Mouse (Mus musculus): Measurements from ENCODE around the gene Rsph3b. TPM values are rescaled to one million over a fixed set of nuclear protein-coding genes. Genes with fewer than 3 reads are reported as not detected.
A peak's percentile ranks its signal among the peaks of the same experiment; 100 is the strongest.

The Rsph3b gene
- total RNA-seq, 2 experiments from 2014 or later = 29.2 to 34.0 TPM

- no peak for DNase-seq (ENCODE audit: extremely low spot score in 1 of 2, low spot score in 1 of 2)
Observed at GRCm38 (mm10) chr17:6866576-6866975, 81.9 kb downstream of the Rsph3b start.

- DNase-seq (ENCODE audit: extremely low spot score in 1 of 2, low spot score in 1 of 2) = no peak
Observed at GRCm38 (mm10) chr17:6865580-6865979, 82.9 kb downstream of the Rsph3b start.

DNA sequence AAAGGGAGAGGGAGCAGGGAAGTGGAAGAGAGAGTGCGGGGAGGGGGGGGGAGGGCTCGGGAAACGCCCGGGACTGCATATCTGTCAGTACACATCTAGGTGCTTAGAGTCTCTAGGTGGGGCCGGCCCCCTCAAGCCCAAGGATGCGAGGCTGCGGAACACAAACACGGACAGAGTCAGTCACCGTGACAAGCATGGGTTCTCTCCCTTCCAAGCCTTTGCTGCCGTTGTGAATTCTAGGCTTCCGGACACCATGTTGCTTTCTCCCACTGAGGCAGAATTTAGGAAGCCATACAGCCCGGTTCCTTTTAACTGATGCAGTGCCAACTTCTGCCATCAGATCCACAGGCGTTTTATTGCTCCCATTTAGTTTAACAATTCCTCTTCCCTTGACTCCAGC is 83.6 kb downstream of the Rsph3b start:
- DNase-seq (ENCODE audit: extremely low spot score in 1 of 2, low spot score in 1 of 2) = no peak

- no peak for DNase-seq (ENCODE audit: extremely low spot score in 1 of 2, low spot score in 1 of 2)
Observed at GRCm38 (mm10) chr17:6863521-6863920, 85.0 kb downstream of the Rsph3b start.

DNA sequence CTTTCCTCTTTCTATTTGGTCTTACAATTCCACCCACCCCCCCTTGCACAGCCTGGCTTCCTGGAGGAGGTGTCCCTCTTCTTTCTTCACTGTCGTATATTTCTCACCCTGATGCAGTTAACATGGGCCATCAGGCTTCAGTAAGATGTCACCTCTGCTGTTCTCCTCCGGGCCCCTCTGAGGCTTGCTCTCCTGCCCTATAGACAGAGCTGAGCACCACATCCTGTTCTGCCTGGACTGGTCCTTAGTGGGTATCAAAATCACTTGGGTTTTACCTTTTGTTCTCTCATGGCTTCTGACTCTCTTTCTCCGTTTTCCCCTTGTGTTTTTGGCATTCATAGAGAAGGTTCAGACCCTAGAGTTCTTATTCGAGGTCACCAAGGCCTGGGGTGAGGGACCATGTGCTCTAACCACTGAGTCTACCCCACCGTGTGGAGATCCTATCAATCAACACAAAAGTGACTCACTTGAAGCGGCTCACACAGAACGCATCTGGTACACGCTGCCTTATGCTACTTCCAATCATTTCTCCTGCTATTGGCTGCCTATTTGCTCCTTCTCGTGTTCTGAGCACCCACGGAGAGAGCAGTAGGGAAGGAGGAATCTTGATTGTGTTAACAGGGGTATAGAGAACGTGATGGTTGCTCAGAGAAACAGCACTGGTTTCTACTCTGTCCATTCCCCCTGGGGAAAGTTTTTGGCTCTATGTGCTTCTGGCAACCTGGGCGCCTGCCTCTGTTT is 86.3 kb downstream of the Rsph3b start:
- DNase-seq (ENCODE audit: extremely low spot score in 1 of 2, low spot score in 1 of 2) = no peak

DNA sequence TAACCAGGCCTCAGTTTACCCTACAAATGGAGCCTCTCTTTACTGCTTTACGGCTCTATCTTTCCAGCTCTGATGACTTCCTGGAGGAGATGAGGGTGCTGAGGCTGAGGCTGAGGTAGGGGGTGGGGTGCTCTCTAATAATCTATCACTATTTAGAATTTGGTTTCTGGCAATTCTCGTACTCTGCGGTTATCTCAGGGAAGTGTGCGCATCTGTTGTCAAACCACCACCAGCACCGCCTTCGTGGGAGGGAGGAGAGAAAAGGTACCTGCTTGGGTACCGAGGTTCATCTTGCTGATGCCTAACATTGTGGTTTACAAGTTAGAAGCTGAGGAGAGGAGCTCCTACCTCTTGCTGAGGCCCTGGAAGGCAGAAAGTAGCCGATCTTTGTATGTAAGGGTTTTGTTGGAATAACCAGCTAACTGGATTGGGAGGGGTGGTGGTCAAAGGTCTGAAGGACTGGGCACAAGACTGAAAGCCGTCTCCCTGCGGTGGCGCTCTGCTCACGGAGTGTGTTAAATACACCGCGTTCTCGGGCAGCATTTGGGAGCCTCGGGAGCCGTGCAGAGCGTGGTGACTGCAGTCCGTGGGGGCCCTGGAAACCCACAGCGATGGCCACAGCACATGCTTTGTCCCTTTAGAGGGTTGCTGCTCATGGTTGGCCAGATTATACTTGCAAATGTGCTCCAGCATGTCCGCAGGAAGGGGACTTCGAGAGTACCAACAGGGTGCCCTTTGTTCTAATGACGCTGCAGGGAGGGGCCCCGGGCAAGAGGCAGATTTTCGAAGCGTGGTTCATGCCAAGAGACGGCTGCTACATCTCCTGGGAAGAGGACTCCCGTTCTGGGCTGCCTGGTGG is 87.1 kb downstream of the Rsph3b start:
- peak; percentile 55 to 57 for DNase-seq (ENCODE audit: extremely low spot score in 1 of 2, low spot score in 1 of 2)

DNA sequence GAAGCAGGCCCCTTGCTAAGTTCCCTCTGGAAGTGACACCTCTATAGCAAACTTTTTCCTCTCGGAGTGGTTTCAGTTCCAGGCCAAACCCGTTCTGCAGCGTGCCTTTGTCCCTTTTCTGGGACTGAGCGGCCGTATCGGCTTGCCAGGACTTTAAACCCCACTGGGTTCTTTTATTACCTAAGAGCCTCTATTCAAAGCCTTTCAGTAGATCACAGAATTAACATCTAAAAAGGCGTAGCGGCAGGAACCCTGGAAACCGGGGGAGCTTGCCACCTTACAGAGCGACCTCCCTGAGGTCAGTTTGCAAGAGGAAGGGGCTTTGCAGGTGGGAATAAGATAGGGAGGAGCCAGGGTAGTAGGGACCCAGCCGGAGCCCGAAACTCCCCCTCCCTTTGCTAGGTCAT is 88.0 kb downstream of the Rsph3b start:
- DNase-seq (ENCODE audit: extremely low spot score in 1 of 2, low spot score in 1 of 2) = no peak

DNA sequence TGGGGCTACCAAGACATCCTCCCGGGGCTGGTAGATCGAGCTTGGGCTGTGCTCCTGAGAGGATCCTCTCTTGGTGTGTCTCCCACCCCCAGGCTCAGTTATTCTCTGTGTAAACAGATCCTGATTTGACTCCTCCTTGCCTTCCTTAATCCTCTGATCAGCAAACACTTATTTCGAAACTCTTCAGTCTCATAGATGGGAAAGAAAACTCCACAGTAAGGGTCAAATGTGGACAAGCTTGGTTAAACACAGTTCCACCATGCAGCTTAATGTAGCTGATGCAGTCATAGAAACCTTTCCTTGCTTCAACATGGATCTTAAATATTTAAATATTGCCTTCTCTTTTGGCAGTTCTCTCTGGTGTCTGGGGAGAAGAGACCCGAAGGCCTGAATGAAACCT is 88.4 kb downstream of the Rsph3b start:
- no peak for DNase-seq (ENCODE audit: extremely low spot score in 1 of 2, low spot score in 1 of 2)

Small RNA genes lying within 50 kb of the gene (microRNA-seq; reads per million reads assigned to microRNA genes)
- gene Mir692-1 = 0 reads per million in 2 experiments

Other genes starting within 250 kb of the Rsph3b start
- 10 to 100 TPM; 48.4 to 48.7 TPM for gene Ezr, start 165.9 kb downstream of the Rsph3b start, total RNA-seq (2021)
- gene Tagap1, start 12.5 kb upstream of the Rsph3b start, total RNA-seq (2021) = 10 to 100 TPM; 21.9 to 25.0 TPM
- gene Rnaset2b, start 22.0 kb upstream of the Rsph3b start, total RNA-seq (2021) = 10 to 100 TPM; 40.1 to 45.8 TPM
- not detected for gene Gm49721, start 30.2 kb upstream of the Rsph3b start, total RNA-seq (2021)
- under 1 TPM; 0.49 to 0.77 TPM for gene Gm1604a, start 76.9 kb upstream of the Rsph3b start, total RNA-seq (2021)
- 10 to 100 TPM; 34.3 TPM for gene Rps6ka2, start 221.4 kb upstream of the Rsph3b start, total RNA-seq (2021)